ENCODE assay signal across 12 mouse cellular contexts in genomic region chr6:37593551-37594089, GRCm38 (mm10).
DNase-seq lines count a peak whose midpoint lies in the region; ATAC-seq and TF ChIP-seq lines count a peak whose summit lies in the region.
"Had no signal": no experiment of that assay in that cellular context is flagged by ENCODE, and none has a peak within 500 bp of the region (broad histone marks: within the 10 kb centered on the region; RNA-seq: fewer than 3 reads in every experiment).

No protein-coding gene starts in this region.

- H3K36me3 ChIP-seq in ES-Bruce4 (ENCODE audit: control insufficient read depth, insufficient read depth, low read length, poor library complexity, severe bottlenecking) (peaks cover 3% of the 10 kb centered on the region; the same call in 1 of the 2 replicates), ES-E14 (ENCODE audit: control insufficient read depth, insufficient read depth, low read length, poor library complexity, severe bottlenecking) (no peaks in the 10 kb centered on the region)
- no peaks in the 10 kb centered on the region for H3K36me3 ChIP-seq in forebrain, embryonic 12.5 days (replicated peaks)
- H3K36me3 ChIP-seq in midbrain, embryonic 12.5 days, result no peaks in the 10 kb centered on the region
- H3K36me3 ChIP-seq in liver, embryonic 11.5 days (ENCODE audit: control insufficient read depth, insufficient read depth, low read length), result no peaks in the 10 kb centered on the region
- H3K36me3 ChIP-seq: embryonic facial prominence, embryonic 15.5 days; G1E had no signal

- ATAC-seq in forebrain, embryonic 12.5 days (ENCODE audit: low FRiP score), result no peak; the same call in 1 of the 2 replicates
- peak; percentile 35; the same call in 1 of the 2 replicates for ATAC-seq in midbrain, embryonic 12.5 days (ENCODE audit: low FRiP score, low read depth)
- no peak for ATAC-seq in liver, embryonic 11.5 days (replicated peaks; ENCODE audit: low FRiP score)

- H3K4me3 ChIP-seq in ES-Bruce4 (ENCODE audit: low read depth, low read length) (no peak overlapping the region), ES-E14 (ENCODE audit: insufficient read depth in 1 of 2, low read depth in 1 of 2, low read length in 2 of 2, poor library complexity in 1 of 2, severe bottlenecking in 1 of 2) (no peak overlapping the region)
- H3K4me3 ChIP-seq in forebrain, embryonic 12.5 days (replicated peaks), result no peak overlapping the region
- H3K4me3 ChIP-seq in midbrain, embryonic 12.5 days, result no peak overlapping the region
- H3K4me3 ChIP-seq in liver, embryonic 11.5 days (ENCODE audit: low read depth, low read length), result no peak overlapping the region
- H3K4me3 ChIP-seq: embryonic facial prominence, embryonic 15.5 days had no signal

- H3K9ac ChIP-seq in ES-Bruce4 (ENCODE audit: low read depth, poor library complexity, severe bottlenecking) (no peak overlapping the region), ES-E14 (ENCODE audit: insufficient read depth, low read depth, low read length, poor library complexity, severe bottlenecking) (peak overlapping the region; percentile 37; the same call in 1 of the 2 replicates)
- H3K9ac ChIP-seq in forebrain, embryonic 12.5 days, result no peak overlapping the region
- H3K9ac ChIP-seq in midbrain, embryonic 12.5 days (replicated peaks), result peak overlapping the region; percentile 39; the same call in 1 of the 2 replicates
- H3K9ac ChIP-seq in liver, embryonic 11.5 days (ENCODE audit: low read depth, low read length), result no peak overlapping the region
- H3K9ac ChIP-seq: embryonic facial prominence, embryonic 15.5 days had no signal

- in situ Hi-C loops in ES-E14 (cut with MboI; ENCODE audit: low sequenced_read_pairs in 2 of 2, unreplicated experiment in 2 of 2), result no loop called here

- H3K27ac ChIP-seq in ES-Bruce4 (ENCODE audit: insufficient read depth, low read length) (peak overlapping the region; percentile 61), ES-E14 (ENCODE audit: insufficient read depth, low read depth, low read length, poor library complexity, severe bottlenecking) (peak overlapping the region; percentile 85; the same call in 1 of the 2 replicates)
- H3K27ac ChIP-seq in forebrain, embryonic 12.5 days, result peak overlapping the region; percentile 95
- peak overlapping the region; percentile 95 for H3K27ac ChIP-seq in midbrain, embryonic 12.5 days (replicated peaks)
- H3K27ac ChIP-seq in liver, embryonic 11.5 days (ENCODE audit: low read depth, low read length), result no peak overlapping the region
- H3K27ac ChIP-seq: embryonic facial prominence, embryonic 15.5 days had no signal

- no peak for TF ChIP-seq CTCF in ES-Bruce4 (IDR thresholded peaks at IDR 0.05; ENCODE audit: low read depth, low read length)

- 6% methylated on average over 5 of the region's 5 CpGs for WGBS in forebrain, embryonic 12.5 days
- 4% methylated on average over 5 of the region's 5 CpGs for WGBS in midbrain, embryonic 12.5 days
- WGBS in liver, embryonic 11.5 days, result 41% methylated on average over 5 of the region's 5 CpGs

- H3K4me2 ChIP-seq in forebrain, embryonic 12.5 days, result no peak overlapping the region
- peak overlapping the region; percentile 41 for H3K4me2 ChIP-seq in midbrain, embryonic 12.5 days (replicated peaks)
- no peak overlapping the region for H3K4me2 ChIP-seq in liver, embryonic 11.5 days
- H3K4me2 ChIP-seq: embryonic facial prominence, embryonic 15.5 days had no signal

- no peak for TF ChIP-seq POLR2A in ES-Bruce4 (IDR thresholded peaks at IDR 0.05; ENCODE audit: insufficient read depth, low read length)

- TF ChIP-seq EP300 in ES-Bruce4 (IDR thresholded peaks at IDR 0.05; ENCODE audit: insufficient read depth, low read depth, low read length), result no peak

- H3K27me3 ChIP-seq in ES-Bruce4 (ENCODE audit: control insufficient read depth, insufficient read depth, low read length, poor library complexity, severe bottlenecking), result no peaks in the 10 kb centered on the region
- no peaks in the 10 kb centered on the region for H3K27me3 ChIP-seq in forebrain, embryonic 12.5 days
- H3K27me3 ChIP-seq in midbrain, embryonic 12.5 days, result no peaks in the 10 kb centered on the region
- no peaks in the 10 kb centered on the region for H3K27me3 ChIP-seq in liver, embryonic 11.5 days (replicated peaks; ENCODE audit: control insufficient read depth, insufficient read depth, low read length)
- H3K27me3 ChIP-seq: embryonic facial prominence, embryonic 15.5 days had no signal

- H3K4me1 ChIP-seq in ES-Bruce4 (ENCODE audit: control insufficient read depth, insufficient read depth, low read length) (peaks cover 5% of the 10 kb centered on the region), ES-E14 (ENCODE audit: control insufficient read depth in 2 of 2, insufficient read depth in 2 of 2, low read length in 2 of 2, poor library complexity in 1 of 2) (peaks cover 5% of the 10 kb centered on the region in 2 experiments)
- H3K4me1 ChIP-seq in forebrain, embryonic 12.5 days, result peaks cover 47% of the 10 kb centered on the region
- peaks cover 37% of the 10 kb centered on the region for H3K4me1 ChIP-seq in midbrain, embryonic 12.5 days
- peaks cover 3% of the 10 kb centered on the region; the same call in 1 of the 2 replicates for H3K4me1 ChIP-seq in liver, embryonic 11.5 days (replicated peaks; ENCODE audit: control insufficient read depth, insufficient read depth, low read length)
- H3K4me1 ChIP-seq: embryonic facial prominence, embryonic 15.5 days had no signal

- peaks cover 29% of the 10 kb centered on the region for H3K9me3 ChIP-seq in ES-Bruce4 (replicated peaks; ENCODE audit: control insufficient read depth, insufficient read depth, low read length, poor library complexity, severe bottlenecking)
- H3K9me3 ChIP-seq in ES-E14 (ENCODE audit: control insufficient read depth, insufficient read depth, low read depth, low read length), result no peaks in the 10 kb centered on the region
- no peaks in the 10 kb centered on the region for H3K9me3 ChIP-seq in forebrain, embryonic 12.5 days
- H3K9me3 ChIP-seq in midbrain, embryonic 12.5 days, result no peaks in the 10 kb centered on the region
- no peaks in the 10 kb centered on the region for H3K9me3 ChIP-seq in liver, embryonic 11.5 days (ENCODE audit: control insufficient read depth, low read length)
- H3K9me3 ChIP-seq: embryonic facial prominence, embryonic 15.5 days; G1E had no signal

- DNase-seq in ES-E14 (ENCODE audit: low read depth, low spot score), result no peak
- no peak for DNase-seq in liver, embryonic 11.5 days (ENCODE audit: low spot score)
- no peak for DNase-seq in kidney, adult 11 months
- no peak for DNase-seq in right cerebral cortex, postnatal 36 days (ENCODE audit: low spot score in 2 of 2)
- DNase-seq: gastrocnemius, postnatal 14 days; kidney, postnatal 4 days; lung, adult 2 months had no signal

TF ChIP-seq in ES-E14, 5 proteins besides CTCF, POLR2A, EP300 and RAD21:
- TF ChIP-seq ZNF384 (IDR thresholded peaks at IDR 0.05; ENCODE audit: low read depth, low read length) (peak; percentile 75), HCFC1 (IDR thresholded peaks at IDR 0.05; ENCODE audit: borderline replicate concordance, insufficient read depth, low read length) (no peak), ZC3H11A (IDR thresholded peaks at IDR 0.05; ENCODE audit: borderline replicate concordance, low read depth, low read length) (no peak), MAFK (IDR thresholded peaks at IDR 0.05; ENCODE audit: insufficient read depth, low read depth, low read length) (no peak), CHD2 (IDR thresholded peaks at IDR 0.05; ENCODE audit: low read depth, low read length) (no peak)

Comparison
In these comparisons a context has a peak if more than half of its experiments do, and no peak if none do; other contexts are left out.
1. H3K9ac ChIP-seq: peak in ES-E14 (single experiment) and midbrain, embryonic 12.5 days (single experiment); none in ES-Bruce4 (single experiment), forebrain, embryonic 12.5 days (single experiment) and liver, embryonic 11.5 days (single experiment).